Mouse (Mus musculus) bone marrow, adult 2 months (tissue): ENCODE data around the gene Tex44.
A peak's percentile ranks its signal among the peaks of the same experiment; 100 is the strongest.

Experiments
- CTCF ChIP-seq: fragments of 200-500 bp; IDR thresholded peaks from 2 replicates; pipeline ENCODE4 v1.5.1; 2011; ENCODE audit warnings: low read length, control low read depth; ENCODE audit not compliant: control insufficient read depth, insufficient read depth
- POLR2A ChIP-seq: fragments of 200-500 bp; IDR thresholded peaks from 2 replicates; pipeline ENCODE4 v1.6.1; 2011; ENCODE audit warnings: low read depth, mild to moderate bottlenecking, control low read depth, low read length, borderline replicate concordance; ENCODE audit not compliant: control insufficient read depth

GRCm38 (mm10) chr1:86381027-86381426, 45.1 kb upstream of the Tex44 start:
- TF ChIP-seq CTCF, result peak; percentile 93
- TF ChIP-seq POLR2A, result no peak
